Mouse (Mus musculus) MEL (cell line): ENCODE measurements at regions not wholly inside any gene's neighbourhood (a gene's known extent, or its start where the extent isn't known, plus 50 kb on each side); places are given as distances from the start of the nearest gene placed in this dataset.

Experiments
- DNase-seq: peaks from one replicate; pipeline ENCODE4 v3.0.0; 2011; ENCODE audit warnings: low read depth, low spot score
- H3K27ac ChIP-seq: 2 replicates; pipeline ENCODE4 v1.5.1; 2012; ENCODE audit warnings: low read depth, mild to moderate bottlenecking, control low read depth, low read length, moderate library complexity; ENCODE audit not compliant: control insufficient read depth
- H3K27me3 ChIP-seq, 2 experiments: fragments of 150-350 bp in 1 of 2; sonication (generic) in 1 of 2; 2 replicates each; pipeline ENCODE4 v1.6.1; 2012; ENCODE audit warnings: low read length in 2 of 2, mild to moderate bottlenecking in 2 of 2, improper control_type of control experiment in 1 of 2, moderate library complexity in 1 of 2; ENCODE audit not compliant: insufficient read depth in 2 of 2, control insufficient read depth in 1 of 2
- H3K36me3 ChIP-seq, 2 experiments: 2 replicates each; pipeline ENCODE4 v1.6.1; 2012 to 2014; ENCODE audit warnings: low read length in 2 of 2, improper control_type of control experiment in 1 of 2, inconsistent platforms in 1 of 2, mild to moderate bottlenecking in 1 of 2; ENCODE audit not compliant: insufficient read depth in 2 of 2, control insufficient read depth in 1 of 2
- H3K4me1 ChIP-seq, 2 experiments: fragments of 150-350 bp in 1 of 2; sonication (generic) in 1 of 2; 2 replicates each; pipeline ENCODE4 v1.6.1; 2012; ENCODE audit warnings: low read length in 2 of 2, improper control_type of control experiment in 1 of 2, mild to moderate bottlenecking in 1 of 2; ENCODE audit not compliant: insufficient read depth in 2 of 2, control insufficient read depth in 1 of 2
- H3K4me3 ChIP-seq, 2 experiments: fragments of 150-350 bp in 1 of 2; sonication (generic) in 1 of 2; 2 replicates each; pipeline ENCODE4 v1.5.1; 2012; ENCODE audit warnings: low read depth in 2 of 2, low read length in 2 of 2, mild to moderate bottlenecking in 2 of 2, moderate library complexity in 2 of 2, control low read depth in 1 of 2, improper control_type of control experiment in 1 of 2; ENCODE audit not compliant: control insufficient read depth in 1 of 2, insufficient read depth in 1 of 2
- H3K79me2 ChIP-seq: 2 replicates; pipeline ENCODE4 v1.6.1; 2012; ENCODE audit warnings: mild to moderate bottlenecking, low read length, moderate library complexity; ENCODE audit not compliant: control insufficient read depth, poor library complexity, insufficient read depth
- H3K9ac ChIP-seq: 2 replicates; pipeline ENCODE4 v1.6.1; 2012; ENCODE audit warnings: low read depth, mild to moderate bottlenecking, control low read depth, low read length, moderate library complexity; ENCODE audit not compliant: control insufficient read depth, poor library complexity, severe bottlenecking
- H3K9me3 ChIP-seq: fragments of 150-350 bp; sonication (generic); replicated peaks from 2 replicates; pipeline ENCODE4 v1.6.1; 2012; ENCODE audit warnings: mild to moderate bottlenecking, low read length, improper control_type of control experiment, moderate library complexity; ENCODE audit not compliant: insufficient read depth
- CHD1 ChIP-seq: IDR thresholded peaks from 2 replicates; pipeline ENCODE4 v1.6.1; 2012; ENCODE audit warnings: low read depth, mild to moderate bottlenecking, inconsistent platforms, low read length, improper control_type of control experiment
- CTCF ChIP-seq, 3 experiments: IDR thresholded peaks in 2 of 3; conservative IDR thresholded peaks in 1 of 3; 2 replicates each; pipeline ENCODE4 v1.5.1; 2011 to 2012; ENCODE audit warnings: low read length in 3 of 3, low read depth in 2 of 3, mild to moderate bottlenecking in 2 of 3, improper control_type of control experiment in 1 of 3, inconsistent platforms in 1 of 3, mixed read lengths in 1 of 3, moderate library complexity in 1 of 3; ENCODE audit not compliant: control insufficient read depth in 1 of 3, insufficient read depth in 1 of 3, poor library complexity in 1 of 3, severe bottlenecking in 1 of 3
- EP300 ChIP-seq, 2 experiments: IDR thresholded peaks; 2 replicates each; pipeline ENCODE4 v1.6.1; 2011; ENCODE audit warnings: improper control_type of control experiment in 2 of 2, low read length in 2 of 2, low read depth in 1 of 2, mild to moderate bottlenecking in 1 of 2
- GABPA ChIP-seq: IDR thresholded peaks from 2 replicates; pipeline ENCODE4 v1.6.1; 2012; ENCODE audit warnings: low read depth, mild to moderate bottlenecking, inconsistent platforms, low read length, improper control_type of control experiment, moderate library complexity
- GATA1 ChIP-seq: IDR thresholded peaks from 2 replicates; pipeline ENCODE4 v1.6.1; 2011; ENCODE audit warnings: low read depth, low read length, improper control_type of control experiment
- HCFC1 ChIP-seq: IDR thresholded peaks from 2 replicates; pipeline ENCODE4 v1.6.1; 2012; ENCODE audit warnings: low read depth, mild to moderate bottlenecking, inconsistent platforms, low read length, improper control_type of control experiment, moderate library complexity
- JUND ChIP-seq: IDR thresholded peaks from 2 replicates; pipeline ENCODE4 v1.6.1; 2011; ENCODE audit warnings: low read depth, mild to moderate bottlenecking, improper control_type of control experiment, low read length
- KAT2A ChIP-seq: conservative IDR thresholded peaks from 2 replicates; pipeline ENCODE4 v1.6.1; 2012; ENCODE audit warnings: low read depth, low read length, improper control_type of control experiment, inconsistent platforms
- MAZ ChIP-seq: IDR thresholded peaks from 2 replicates; pipeline ENCODE4 v1.6.1; 2012; ENCODE audit warnings: low read depth, mild to moderate bottlenecking, inconsistent platforms, low read length, improper control_type of control experiment
- MXI1 ChIP-seq: IDR thresholded peaks from 2 replicates; pipeline ENCODE4 v1.6.1; 2011; ENCODE audit warnings: mild to moderate bottlenecking, low read depth, low read length, improper control_type of control experiment
- MYB ChIP-seq: IDR thresholded peaks from 2 replicates; pipeline ENCODE4 v1.6.1; 2011; ENCODE audit warnings: mild to moderate bottlenecking, low read depth, low read length, improper control_type of control experiment
- MYC ChIP-seq: IDR thresholded peaks from 2 replicates; pipeline ENCODE4 v1.6.1; 2011; ENCODE audit warnings: low read depth, mild to moderate bottlenecking, low read length, improper control_type of control experiment, moderate library complexity
- NELFE ChIP-seq: IDR thresholded peaks from 2 replicates; pipeline ENCODE4 v1.6.1; 2011; ENCODE audit warnings: low read depth, low read length, improper control_type of control experiment
- NRF1 ChIP-seq: IDR thresholded peaks from 2 replicates; pipeline ENCODE4 v1.6.1; 2014; ENCODE audit warnings: low read depth, mild to moderate bottlenecking, inconsistent platforms, low read length, improper control_type of control experiment, moderate library complexity; ENCODE audit not compliant: poor library complexity, insufficient read depth, severe bottlenecking
- POLR2AphosphoS2 ChIP-seq: IDR thresholded peaks from 2 replicates; pipeline ENCODE4 v1.6.1; 2011; ENCODE audit warnings: low read length, improper control_type of control experiment
- RAD21 ChIP-seq: IDR thresholded peaks from 2 replicates; pipeline ENCODE4 v1.6.1; 2011; ENCODE audit warnings: mild to moderate bottlenecking, low read depth, low read length, improper control_type of control experiment
- SIN3A ChIP-seq: IDR thresholded peaks from 2 replicates; pipeline ENCODE4 v1.6.1; 2012; ENCODE audit warnings: low read length, improper control_type of control experiment, inconsistent platforms
- SMC3 ChIP-seq: IDR thresholded peaks from 2 replicates; pipeline ENCODE4 v1.6.1; 2011; ENCODE audit warnings: low read depth, low read length, improper control_type of control experiment
- TAL1 ChIP-seq: IDR thresholded peaks from 2 replicates; pipeline ENCODE4 v1.6.1; 2012; ENCODE audit warnings: mild to moderate bottlenecking, inconsistent platforms, low read length, moderate library complexity, mixed read lengths
- TBP ChIP-seq: IDR thresholded peaks from 2 replicates; pipeline ENCODE4 v1.8.0; 2011; ENCODE audit warnings: low read depth, low read length, improper control_type of control experiment
- TCF12 ChIP-seq: IDR thresholded peaks from 2 replicates; pipeline ENCODE4 v1.6.1; 2014; ENCODE audit warnings: low read depth, mild to moderate bottlenecking, inconsistent platforms, low read length, improper control_type of control experiment, moderate library complexity
- UBTF ChIP-seq: IDR thresholded peaks from 2 replicates; pipeline ENCODE4 v1.6.1; 2012; ENCODE audit warnings: low read depth, mild to moderate bottlenecking, inconsistent platforms, low read length, improper control_type of control experiment, moderate library complexity, borderline replicate concordance; ENCODE audit not compliant: insufficient read depth
- USF1 ChIP-seq: IDR thresholded peaks from 2 replicates; pipeline ENCODE4 v1.6.1; 2014; ENCODE audit warnings: low read depth, mild to moderate bottlenecking, inconsistent platforms, low read length, improper control_type of control experiment, moderate library complexity
- ZC3H11A ChIP-seq: IDR thresholded peaks from 2 replicates; pipeline ENCODE4 v1.6.1; 2012; ENCODE audit warnings: low read depth, mild to moderate bottlenecking, inconsistent platforms, low read length, improper control_type of control experiment
- ZKSCAN1 ChIP-seq: IDR thresholded peaks from 2 replicates; pipeline ENCODE4 v1.6.1; 2012; ENCODE audit warnings: low read depth, mild to moderate bottlenecking, inconsistent platforms, low read length, improper control_type of control experiment, moderate library complexity
- ZMIZ1 ChIP-seq: IDR thresholded peaks from 2 replicates; pipeline ENCODE4 v1.6.1; 2012; ENCODE audit warnings: low read depth, mild to moderate bottlenecking, inconsistent platforms, low read length, improper control_type of control experiment, moderate library complexity
- ZNF384 ChIP-seq: IDR thresholded peaks from 2 replicates; pipeline ENCODE4 v1.6.1; 2012; ENCODE audit warnings: low read depth, mild to moderate bottlenecking, inconsistent platforms, low read length, improper control_type of control experiment

- Histone ChIP-seq H3K4me1 (no peaks in the 10 kb centered on the region), H3K36me3 (no peaks in the 10 kb centered on the region), H3K9ac (no peak overlapping the region), H3K4me3 (no peak overlapping the region), H3K27ac (no peak overlapping the region), H3K79me2 (no peaks in the 10 kb centered on the region), H3K27me3 (peaks cover 0 to 2% of the 10 kb centered on the region in 2 experiments; a peak in 1 of 4 replicates), H3K9me3 (no peaks in the 10 kb centered on the region)
- DNase-seq = no peak
- TF ChIP-seq NELFE (no peak), SMC3 (no peak), TCF12 (no peak), JUND (no peak), MYB (no peak), MAZ (no peak), KAT2A (no peak), POLR2AphosphoS2 (no peak), USF1 (no peak), UBTF (no peak), HCFC1 (no peak), NRF1 (no peak), EP300 (IDR thresholded peaks at IDR 0.05; ENCODE audit: low read depth in 1 of 2, low read length in 2 of 2) (no peak), TAL1 (no peak), ZC3H11A (no peak), SIN3A (no peak)
These were observed 79.9 kb downstream of the Avpr1a start for GRCm38 (mm10) chr10:122528222-122528621.

- Histone ChIP-seq H3K36me3 (no peaks in the 10 kb centered on the region), H3K4me1 (no peaks in the 10 kb centered on the region), H3K27ac (no peak overlapping the region), H3K79me2 (no peaks in the 10 kb centered on the region), H3K27me3 (peaks cover 0 to 2% of the 10 kb centered on the region in 2 experiments; a peak in 1 of 4 replicates), H3K9ac (no peak overlapping the region), H3K4me3 (no peak overlapping the region), H3K9me3 (no peaks in the 10 kb centered on the region)
- DNase-seq = peak; percentile 72
- TF ChIP-seq ZC3H11A = peak; percentile 67
- no peak for TF ChIP-seq SIN3A
- TF ChIP-seq CHD1 = no peak
- TF ChIP-seq USF1 = no peak
- TF ChIP-seq GATA1 = no peak
- no peak for TF ChIP-seq MYC
- peak; percentile 79 for TF ChIP-seq SMC3
- no peak for TF ChIP-seq ZKSCAN1
- TF ChIP-seq KAT2A = no peak
- TF ChIP-seq ZMIZ1 = no peak
- no peak for TF ChIP-seq GABPA
- peak; percentile 85 for TF ChIP-seq RAD21
- no peak for TF ChIP-seq ZNF384
- no peak for TF ChIP-seq HCFC1
- TF ChIP-seq UBTF = no peak
- no peak for TF ChIP-seq MXI1
- no peak for TF ChIP-seq TBP
- TF ChIP-seq TCF12 = no peak
- TF ChIP-seq CTCF (IDR thresholded peaks at IDR 0.05 in 2 of 3, conservative IDR thresholded peaks at IDR 0.05 in 1 of 3; ENCODE audit: control insufficient read depth in 1 of 3, insufficient read depth in 1 of 3, low read depth in 2 of 3, low read length in 3 of 3, poor library complexity in 1 of 3, severe bottlenecking in 1 of 3) = peak; percentile 14 to 87 (median 76); a peak in 5 of 6 replicates
These were observed 80.8 kb downstream of the Avpr1a start for GRCm38 (mm10) chr10:122528973-122529703.
